11 mouse cellular contexts compared by ENCODE assay signal in the genomic region with DNA sequence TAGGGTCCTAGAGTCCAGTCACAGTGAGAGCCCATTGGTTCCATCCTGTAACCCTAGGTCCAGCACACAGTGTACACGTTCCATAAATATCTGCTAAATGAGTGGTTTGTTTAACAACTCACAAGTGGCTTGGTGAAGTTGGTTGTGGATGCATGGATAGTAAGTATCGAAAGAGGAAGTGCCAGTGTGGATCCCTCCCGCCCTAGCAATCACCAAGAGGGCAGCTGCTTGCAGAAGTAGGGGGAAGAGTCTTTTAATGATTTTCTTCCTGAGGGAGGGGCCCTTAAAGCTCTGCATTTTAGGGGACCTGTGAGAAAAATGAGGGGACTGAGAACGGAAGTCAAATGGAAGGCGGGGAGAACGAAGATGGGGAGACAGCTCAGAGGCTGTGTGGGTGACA. TPM values are rescaled to one million over a fixed set of nuclear protein-coding genes. Genes with fewer than 3 reads are reported as not detected.
DNase-seq lines count a peak whose midpoint lies in the region; ATAC-seq and TF ChIP-seq lines count a peak whose summit lies in the region.
"Had no signal": no experiment of that assay in that cellular context is flagged by ENCODE, and none has a peak within 500 bp of the region (broad histone marks: within the 10 kb centered on the region; RNA-seq: fewer than 3 reads in every experiment).

No protein-coding gene starts in this region.

- no peaks in the 10 kb centered on the region for H3K36me3 ChIP-seq in forebrain, embryonic 11.5 days (ENCODE audit: control insufficient read depth, insufficient read depth, low read length)
- no peaks in the 10 kb centered on the region for H3K36me3 ChIP-seq in forebrain, postnatal 0 days (ENCODE audit: insufficient read depth)
- no peaks in the 10 kb centered on the region for H3K36me3 ChIP-seq in neural tube, embryonic 11.5 days (ENCODE audit: control insufficient read depth, insufficient read depth, low read length)
- no peaks in the 10 kb centered on the region for H3K36me3 ChIP-seq in liver, embryonic 15.5 days (replicated peaks)

- TF ChIP-seq CTCF in forebrain, postnatal 0 days (IDR thresholded peaks at IDR 0.05; ENCODE audit: low read depth): no peak

- 0 out of 2 replicates have a peak overlapping the region, but pooled peaks have one; percentile 9 for H3K4me2 ChIP-seq in forebrain, embryonic 11.5 days (ENCODE audit: low read depth, low read length, severe bottlenecking)
- no peak overlapping the region; the same call in 1 of the 2 replicates for H3K4me2 ChIP-seq in forebrain, postnatal 0 days (ENCODE audit: low read depth)
- no peak overlapping the region for H3K4me2 ChIP-seq in neural tube, embryonic 11.5 days (ENCODE audit: low read depth)
- H3K4me2 ChIP-seq in liver, embryonic 15.5 days: peak overlapping the region; percentile 98

- 60% methylated on average over 6 of the region's 6 CpGs for WGBS in forebrain, embryonic 11.5 days
- 62% methylated on average over 6 of the region's 6 CpGs for WGBS in forebrain, postnatal 0 days
- 59% methylated on average over 6 of the region's 6 CpGs for WGBS in neural tube, embryonic 11.5 days
- 17% methylated on average over 6 of the region's 6 CpGs for WGBS in liver, embryonic 15.5 days (ENCODE audit: insufficient replicate concordance)

- no peak overlapping the region for H3K27ac ChIP-seq in forebrain, embryonic 11.5 days (ENCODE audit: low read depth, low read length)
- H3K27ac ChIP-seq in forebrain, postnatal 0 days (ENCODE audit: low read depth, low read length): no peak overlapping the region
- no peak overlapping the region for H3K27ac ChIP-seq in neural tube, embryonic 11.5 days (ENCODE audit: low read depth, low read length)
- H3K27ac ChIP-seq in liver, embryonic 15.5 days (replicated peaks): no peak overlapping the region

- H3K27me3 ChIP-seq in forebrain, embryonic 11.5 days (ENCODE audit: control insufficient read depth, insufficient read depth, low read length): 0 out of 2 replicates have a peak, but pooled peaks cover 2% of the 10 kb centered on the region
- no peaks in the 10 kb centered on the region for H3K27me3 ChIP-seq in forebrain, postnatal 0 days (ENCODE audit: insufficient read depth, low read length)
- H3K27me3 ChIP-seq in neural tube, embryonic 11.5 days (ENCODE audit: control insufficient read depth, insufficient read depth, low read length): peaks cover 5% of the 10 kb centered on the region; the same call in 1 of the 2 replicates
- peaks cover 42% of the 10 kb centered on the region for H3K27me3 ChIP-seq in liver, embryonic 15.5 days

- H3K4me1 ChIP-seq in forebrain, embryonic 11.5 days (replicated peaks; ENCODE audit: control insufficient read depth, insufficient read depth, low read length): peaks cover 11% of the 10 kb centered on the region; the same call in 1 of the 2 replicates
- H3K4me1 ChIP-seq in forebrain, postnatal 0 days (ENCODE audit: insufficient read depth): no peaks in the 10 kb centered on the region
- H3K4me1 ChIP-seq in neural tube, embryonic 11.5 days (ENCODE audit: control insufficient read depth, insufficient read depth, low read length): peaks cover 10% of the 10 kb centered on the region
- H3K4me1 ChIP-seq in liver, embryonic 15.5 days (replicated peaks): peaks cover 43% of the 10 kb centered on the region

- no peak for DNase-seq in forebrain, embryonic 11.5 days (ENCODE audit: low spot score)
- no peak for DNase-seq in forebrain, postnatal 0 days
- no peak for DNase-seq in neural tube, embryonic 11.5 days (ENCODE audit: low spot score)
- no peak for DNase-seq in neural tube, embryonic 10.5 days (ENCODE audit: extremely low spot score, low spot score)
- DNase-seq in right cerebral cortex, postnatal 10 days (ENCODE audit: low spot score in 2 of 2): no peak
- DNase-seq in frontal cortex, postnatal 36 days (ENCODE audit: low spot score in 2 of 2): no peak
- no peak for DNase-seq in thymus, postnatal 10 days (ENCODE audit: low spot score in 2 of 2)
- DNase-seq: cerebellum, adult 9-10 months; right cerebral cortex, adult 18-20 months; thymus, postnatal 36 days had no signal

- no peak overlapping the region for H3K4me3 ChIP-seq in forebrain, embryonic 11.5 days (ENCODE audit: low read depth, low read length)
- H3K4me3 ChIP-seq in forebrain, postnatal 0 days (ENCODE audit: low read depth, low read length): no peak overlapping the region
- peak overlapping the region; percentile 60; the same call in 1 of the 2 replicates for H3K4me3 ChIP-seq in neural tube, embryonic 11.5 days (ENCODE audit: low read depth, low read length)
- peak overlapping the region; percentile 71 for H3K4me3 ChIP-seq in liver, embryonic 15.5 days (replicated peaks)

- ATAC-seq in forebrain, embryonic 11.5 days (replicated peaks; ENCODE audit: low FRiP score): no peak
- no peak for ATAC-seq in forebrain, postnatal 0 days
- ATAC-seq in neural tube, embryonic 11.5 days (ENCODE audit: insufficient read depth, low FRiP score, low TSS enrichment): no peak
- no peak for ATAC-seq in liver, embryonic 15.5 days (ENCODE audit: insufficient read depth)

- H3K9me3 ChIP-seq in forebrain, embryonic 11.5 days (ENCODE audit: control insufficient read depth, low read length): no peaks in the 10 kb centered on the region
- no peaks in the 10 kb centered on the region for H3K9me3 ChIP-seq in forebrain, postnatal 0 days (ENCODE audit: low read length)
- H3K9me3 ChIP-seq in neural tube, embryonic 11.5 days (ENCODE audit: control insufficient read depth, low read length): no peaks in the 10 kb centered on the region
- H3K9me3 ChIP-seq in liver, embryonic 15.5 days (replicated peaks): no peaks in the 10 kb centered on the region

- H3K9ac ChIP-seq in forebrain, embryonic 11.5 days (ENCODE audit: low read length): no peak overlapping the region
- no peak overlapping the region for H3K9ac ChIP-seq in forebrain, postnatal 0 days
- no peak overlapping the region for H3K9ac ChIP-seq in neural tube, embryonic 11.5 days (ENCODE audit: low read length)
- H3K9ac ChIP-seq in liver, embryonic 15.5 days: no peak overlapping the region

RNA-seq across cellular contexts. Expression of gene Fkbp1b, which starts 1.4 kb away (rescaled TPM):
- 5.2 and 6.1 TPM in 2 replicates for polyA plus RNA-seq in forebrain, embryonic 11.5 days (2014; fragmentation: Nextera tagmentation; extraction: Ambion mirVana)
- 51.7 and 122 TPM in 2 replicates for total RNA-seq in forebrain, postnatal 0 days (2014; rRNA removed)
- polyA plus RNA-seq in forebrain, postnatal 0 days (2015; fragmentation: Nextera tagmentation; extraction: Ambion mirVana): 65.5 and 67.9 TPM in 2 replicates
- 22.7 and 30.2 TPM in 2 replicates for polyA plus RNA-seq in neural tube, embryonic 11.5 days (2014; fragmentation: Nextera tagmentation; extraction: Ambion mirVana)
- polyA plus RNA-seq in liver, embryonic 15.5 days (2015; fragmentation: Nextera tagmentation; extraction: Ambion mirVana): 3.2 and 3.6 TPM in 2 replicates

RNA-seq across cellular contexts. Expression of gene Wdcp, which starts 3.1 kb away (rescaled TPM):
- polyA plus RNA-seq in forebrain, embryonic 11.5 days (2014; fragmentation: Nextera tagmentation; extraction: Ambion mirVana): 20.3 and 20.6 TPM in 2 replicates
- total RNA-seq in forebrain, postnatal 0 days (2014; rRNA removed): 8.9 and 9.9 TPM in 2 replicates
- polyA plus RNA-seq in forebrain, postnatal 0 days (2015; fragmentation: Nextera tagmentation; extraction: Ambion mirVana): 10.2 and 11.4 TPM in 2 replicates
- polyA plus RNA-seq in neural tube, embryonic 11.5 days (2014; fragmentation: Nextera tagmentation; extraction: Ambion mirVana): 16.2 and 17.5 TPM in 2 replicates
- 8.2 and 9.4 TPM in 2 replicates for polyA plus RNA-seq in liver, embryonic 15.5 days (2015; fragmentation: Nextera tagmentation; extraction: Ambion mirVana)

RNA-seq across cellular contexts. Expression of gene Sf3b6, which starts 22.7 kb away (rescaled TPM):
- 330 and 365 TPM in 2 replicates for polyA plus RNA-seq in forebrain, embryonic 11.5 days (2014; fragmentation: Nextera tagmentation; extraction: Ambion mirVana)
- 117 and 156 TPM in 2 replicates for total RNA-seq in forebrain, postnatal 0 days (2014; rRNA removed)
- 326 and 451 TPM in 2 replicates for polyA plus RNA-seq in forebrain, postnatal 0 days (2015; fragmentation: Nextera tagmentation; extraction: Ambion mirVana)
- polyA plus RNA-seq in neural tube, embryonic 11.5 days (2014; fragmentation: Nextera tagmentation; extraction: Ambion mirVana): 330 TPM in 2 replicates
- 72.0 and 89.1 TPM in 2 replicates for polyA plus RNA-seq in liver, embryonic 15.5 days (2015; fragmentation: Nextera tagmentation; extraction: Ambion mirVana)

RNA-seq across cellular contexts. Expression of gene Mfsd2b, which starts 34.1 kb away (rescaled TPM):
- 4.9 and 6.6 TPM in 2 replicates for polyA plus RNA-seq in forebrain, embryonic 11.5 days (2014; fragmentation: Nextera tagmentation; extraction: Ambion mirVana)
- 1.1 and 3.4 TPM in 2 replicates for total RNA-seq in forebrain, postnatal 0 days (2014; rRNA removed)
- polyA plus RNA-seq in forebrain, postnatal 0 days (2015; fragmentation: Nextera tagmentation; extraction: Ambion mirVana): 0.49 and 1.3 TPM in 2 replicates
- polyA plus RNA-seq in neural tube, embryonic 11.5 days (2014; fragmentation: Nextera tagmentation; extraction: Ambion mirVana): 4.4 and 4.7 TPM in 2 replicates
- polyA plus RNA-seq in liver, embryonic 15.5 days (2015; fragmentation: Nextera tagmentation; extraction: Ambion mirVana): 62.9 and 69.5 TPM in 2 replicates

Comparison
In these comparisons a context has a peak if more than half of its experiments do, and no peak if none do; other contexts are left out.
1. H3K4me2 ChIP-seq: peak in forebrain, embryonic 11.5 days (single experiment) and liver, embryonic 15.5 days (single experiment); none in forebrain, postnatal 0 days (single experiment) and neural tube, embryonic 11.5 days (single experiment).
2. H3K4me3 ChIP-seq: peak in neural tube, embryonic 11.5 days (single experiment) and liver, embryonic 15.5 days (single experiment); none in forebrain, embryonic 11.5 days (single experiment) and forebrain, postnatal 0 days (single experiment).